Mouse (Mus musculus): Measurements from ENCODE around the gene Sprtn. TPM values are rescaled to one million over a fixed set of nuclear protein-coding genes. Genes with fewer than 3 reads are reported as not detected.

Gene Sprtn
- total and polyA plus RNA-seq, 3 experiments: 27.2 to 31.8 TPM; not detected in 1

DNA sequence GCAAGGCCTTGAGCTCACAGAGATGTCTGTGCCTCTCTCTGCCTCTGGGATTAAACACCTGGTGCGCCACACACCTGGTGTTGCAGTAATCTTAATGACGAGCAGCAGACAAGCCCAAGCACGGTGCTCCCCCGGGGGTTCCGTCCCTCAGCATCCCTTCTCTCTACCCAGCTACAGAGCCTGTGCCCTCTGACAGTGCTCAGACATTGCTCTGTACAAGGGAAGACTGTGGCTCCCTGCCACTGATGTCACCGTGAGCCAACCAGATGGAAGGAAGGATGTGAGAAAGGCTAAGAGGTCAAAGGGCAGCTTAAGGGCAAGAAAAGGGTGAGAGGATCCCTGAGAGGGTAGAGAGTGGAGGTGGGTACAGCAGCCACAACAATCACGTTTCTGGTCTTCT is 46.7 kb downstream of the Sprtn start:
- H3K4me1 ChIP-seq (ENCODE audit: control insufficient read depth in 1 of 2, insufficient read depth in 2 of 2, low read length in 2 of 2): peaks cover 5 to 11% of the 10 kb centered on the region in 2 experiments; a peak in 3 of 4 replicates
- H3K9ac ChIP-seq (ENCODE audit: control insufficient read depth, low read depth, low read length, poor library complexity, severe bottlenecking): no peak overlapping the region
- H3K4me3 ChIP-seq (ENCODE audit: control insufficient read depth in 1 of 2, insufficient read depth in 1 of 2, low read depth in 2 of 2, low read length in 2 of 2): no peak overlapping the region
- no peak overlapping the region for H3K27ac ChIP-seq (ENCODE audit: control insufficient read depth, low read depth, low read length)
- no peaks in the 10 kb centered on the region for H3K27me3 ChIP-seq (ENCODE audit: control insufficient read depth in 1 of 2, insufficient read depth in 2 of 2, low read length in 2 of 2)
- TF ChIP-seq EP300 (IDR thresholded peaks at IDR 0.05; ENCODE audit: low read depth in 1 of 2, low read length in 2 of 2): no peak
- no peak for TF ChIP-seq JUND (IDR thresholded peaks at IDR 0.05; ENCODE audit: low read depth, low read length)
- TF ChIP-seq ZNF384 (IDR thresholded peaks at IDR 0.05; ENCODE audit: low read depth, low read length): no peak
- peaks cover 3 to 10% of the 10 kb centered on the region in 2 experiments for H3K36me3 ChIP-seq (ENCODE audit: control insufficient read depth in 1 of 2, insufficient read depth in 2 of 2, low read length in 2 of 2)
- peaks cover 53% of the 10 kb centered on the region for H3K79me2 ChIP-seq (ENCODE audit: control insufficient read depth, insufficient read depth, low read length, poor library complexity)
- no peak for DNase-seq (ENCODE audit: low read depth, low spot score)
- H3K9me3 ChIP-seq (replicated peaks; ENCODE audit: insufficient read depth, low read length): no peaks in the 10 kb centered on the region

DNA sequence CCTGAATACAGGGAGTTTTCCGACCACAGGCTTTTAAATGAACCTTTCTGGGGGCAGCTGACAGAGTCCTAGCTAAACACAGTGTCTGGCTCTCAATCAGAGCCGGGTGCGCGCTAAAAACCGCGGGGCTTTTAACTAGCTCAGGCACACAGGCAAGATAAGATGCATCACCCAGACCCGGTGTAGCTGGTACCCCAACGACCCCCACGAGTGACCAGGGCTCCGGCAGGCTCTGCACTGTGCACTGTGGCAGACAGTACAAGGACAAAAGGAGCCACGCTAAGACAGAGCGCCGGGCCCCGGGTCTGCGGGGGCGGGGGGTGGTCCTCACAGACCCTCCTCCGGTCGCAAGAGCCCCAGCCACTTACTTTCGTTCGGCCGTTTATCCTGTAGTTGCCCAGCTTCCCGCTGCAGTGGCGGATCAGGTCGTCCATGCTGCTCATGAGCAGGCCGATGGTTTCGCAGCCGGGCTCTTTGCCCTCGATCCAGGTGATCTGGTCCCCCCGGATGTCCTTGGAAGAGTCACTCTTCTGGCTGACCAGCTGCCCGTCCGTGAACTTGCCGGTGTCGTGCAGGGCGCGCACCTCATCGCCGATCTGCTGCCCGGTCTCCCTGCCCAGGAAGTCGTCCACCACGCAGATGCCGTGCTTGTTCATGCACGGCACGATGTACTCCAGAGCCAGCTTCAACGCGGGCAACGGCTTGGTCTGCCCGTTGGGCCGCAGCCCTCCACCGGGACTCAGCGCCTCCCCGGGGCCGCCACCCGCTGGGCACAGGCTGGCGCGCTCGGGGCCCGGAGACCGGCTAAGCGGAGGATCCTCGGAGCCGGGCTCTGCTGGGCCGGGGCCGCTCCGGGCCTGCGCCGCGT is 50.4 kb downstream of the Sprtn start:
- 0 out of 2 replicates have a peak, but pooled peaks have one; percentile 54 for TF ChIP-seq MXI1 (IDR thresholded peaks at IDR 0.05; ENCODE audit: low read depth, low read length)
- TF ChIP-seq GABPA (IDR thresholded peaks at IDR 0.05; ENCODE audit: low read depth, low read length): no peak
- no peak for TF ChIP-seq TAL1 (IDR thresholded peaks at IDR 0.05; ENCODE audit: low read length)
- TF ChIP-seq TCF12 (IDR thresholded peaks at IDR 0.05; ENCODE audit: low read depth, low read length): no peak
- no peak for TF ChIP-seq JUND (IDR thresholded peaks at IDR 0.05; ENCODE audit: low read depth, low read length)
- no peak for TF ChIP-seq ZNF384 (IDR thresholded peaks at IDR 0.05; ENCODE audit: low read depth, low read length)
- no peak for TF ChIP-seq EP300 (IDR thresholded peaks at IDR 0.05; ENCODE audit: low read depth in 1 of 2, low read length in 2 of 2)
- no peak for TF ChIP-seq CTCF (IDR thresholded peaks at IDR 0.05 in 2 of 3, conservative IDR thresholded peaks at IDR 0.05 in 1 of 3; ENCODE audit: control insufficient read depth in 1 of 3, insufficient read depth in 1 of 3, low read depth in 2 of 3, low read length in 3 of 3, poor library complexity in 1 of 3, severe bottlenecking in 1 of 3)
- 0 out of 2 replicates have a peak, but pooled peaks have one; percentile 64 for TF ChIP-seq UBTF (IDR thresholded peaks at IDR 0.05; ENCODE audit: borderline replicate concordance, insufficient read depth, low read depth, low read length)
- no peak for TF ChIP-seq ETS1 (IDR thresholded peaks at IDR 0.05; ENCODE audit: low read depth, low read length)
- TF ChIP-seq USF2 (IDR thresholded peaks at IDR 0.05; ENCODE audit: borderline replicate concordance in 1 of 2, insufficient read depth in 1 of 2, low read depth in 1 of 2, low read length in 2 of 2): no peak
- TF ChIP-seq CHD1 (IDR thresholded peaks at IDR 0.05; ENCODE audit: low read depth, low read length): 0 out of 2 replicates have a peak, but pooled peaks have one; percentile 50
- no peak for TF ChIP-seq ZMIZ1 (IDR thresholded peaks at IDR 0.05; ENCODE audit: low read depth, low read length)
- no peak; a peak in 1 of 4 replicates for TF ChIP-seq POLR2A (IDR thresholded peaks at IDR 0.05; ENCODE audit: control insufficient read depth in 1 of 2, insufficient read depth in 1 of 2, low read depth in 1 of 2, low read length in 2 of 2, poor library complexity in 1 of 2)
- TF ChIP-seq NELFE (IDR thresholded peaks at IDR 0.05; ENCODE audit: low read depth, low read length): no peak
- TF ChIP-seq BHLHE40 (IDR thresholded peaks at IDR 0.05; ENCODE audit: borderline replicate concordance, low read depth, low read length): no peak
- 0 out of 2 replicates have a peak, but pooled peaks have one; percentile 28 for TF ChIP-seq RCOR1 (IDR thresholded peaks at IDR 0.05; ENCODE audit: low read depth, low read length)
- no peak for TF ChIP-seq RAD21 (IDR thresholded peaks at IDR 0.05; ENCODE audit: low read depth, low read length)
- no peak for TF ChIP-seq KAT2A (conservative IDR thresholded peaks at IDR 0.05; ENCODE audit: low read depth, low read length)
- 0 out of 2 replicates have a peak, but pooled peaks have one; percentile 16 for TF ChIP-seq ELF1 (IDR thresholded peaks at IDR 0.05; ENCODE audit: low read depth, low read length)
- TF ChIP-seq SIN3A (IDR thresholded peaks at IDR 0.05; ENCODE audit: low read length): peak; percentile 45
- TF ChIP-seq TBP (IDR thresholded peaks at IDR 0.05; ENCODE audit: low read depth, low read length): no peak
- TF ChIP-seq MAX (IDR thresholded peaks at IDR 0.05; ENCODE audit: low read length): peak; percentile 50; the same call in 1 of the 2 replicates
- no peak for TF ChIP-seq USF1 (IDR thresholded peaks at IDR 0.05; ENCODE audit: low read depth, low read length)
- TF ChIP-seq GATA1 (IDR thresholded peaks at IDR 0.05; ENCODE audit: low read depth, low read length): 0 out of 2 replicates have a peak, but pooled peaks have one; percentile 10
- TF ChIP-seq MAZ (IDR thresholded peaks at IDR 0.05; ENCODE audit: low read depth, low read length): 0 out of 2 replicates have a peak, but pooled peaks have one; percentile 11
- DNase-seq (ENCODE audit: low read depth, low spot score): peak; percentile 70
- peaks cover 3 to 22% of the 10 kb centered on the region in 2 experiments for H3K36me3 ChIP-seq (ENCODE audit: control insufficient read depth in 1 of 2, insufficient read depth in 2 of 2, low read length in 2 of 2)
- peaks cover 8 to 24% of the 10 kb centered on the region in 2 experiments for H3K4me1 ChIP-seq (ENCODE audit: control insufficient read depth in 1 of 2, insufficient read depth in 2 of 2, low read length in 2 of 2)
- H3K27me3 ChIP-seq (ENCODE audit: control insufficient read depth in 1 of 2, insufficient read depth in 2 of 2, low read length in 2 of 2): no peaks in the 10 kb centered on the region
- H3K9ac ChIP-seq (ENCODE audit: control insufficient read depth, low read depth, low read length, poor library complexity, severe bottlenecking): peak overlapping the region; percentile 74
- peak overlapping the region; percentile 4; the same call in 1 of the 2 replicates for H3K27ac ChIP-seq (ENCODE audit: control insufficient read depth, low read depth, low read length)
- H3K79me2 ChIP-seq (ENCODE audit: control insufficient read depth, insufficient read depth, low read length, poor library complexity): peaks cover 45% of the 10 kb centered on the region
- H3K9me3 ChIP-seq (replicated peaks; ENCODE audit: insufficient read depth, low read length): no peaks in the 10 kb centered on the region
- peak overlapping the region; percentile 71 to 97 for H3K4me3 ChIP-seq (ENCODE audit: control insufficient read depth in 1 of 2, insufficient read depth in 1 of 2, low read depth in 2 of 2, low read length in 2 of 2)

Measured in MEL (cell line).